Mouse (Mus musculus) heart, postnatal 0 days (tissue): ENCODE measurements around the gene Zfp213. TPM values are rescaled to one million over a fixed set of nuclear protein-coding genes. Genes with fewer than 3 reads are reported as not detected.

Experiments
- ATAC-seq: fragments of 200-750 bp; cut with Nextera tagmentation; 2 replicates; pipeline ENCODE4 v1.8.0; 2017; ENCODE audit warnings: low read depth, moderate number of reproducible peaks, moderate library complexity; ENCODE audit not compliant: insufficient read depth
- DNase-seq: peaks from one replicate; pipeline ENCODE4 v3.0.0-alpha.2; 2016; ENCODE audit warnings: low spot score
- H3K27ac ChIP-seq: fragments of 300-500 bp; sonication (generic); 2 replicates; pipeline ENCODE4 v1.5.1; 2014; ENCODE audit warnings: low read depth, mild to moderate bottlenecking
- H3K27me3 ChIP-seq: fragments of 300-500 bp; sonication (generic); 2 replicates; pipeline ENCODE4 v1.6.1; 2014; ENCODE audit warnings: low read length, mixed read lengths; ENCODE audit not compliant: control insufficient read depth, insufficient read depth
- H3K36me3 ChIP-seq: fragments of 300-500 bp; sonication (generic); replicated peaks from 2 replicates; pipeline ENCODE4 v1.6.1; 2014; ENCODE audit warnings: low read length, mixed read lengths; ENCODE audit not compliant: control insufficient read depth, insufficient read depth
- H3K4me1 ChIP-seq: fragments of 300-500 bp; sonication (generic); 2 replicates; pipeline ENCODE4 v1.6.1; 2014; ENCODE audit warnings: antibody characterized with exemption; ENCODE audit not compliant: control insufficient read depth, insufficient read depth
- H3K4me2 ChIP-seq: fragments of 300-500 bp; sonication (generic); 2 replicates; pipeline ENCODE4 v1.6.1; 2014; ENCODE audit warnings: low read depth, mild to moderate bottlenecking, low read length, moderate library complexity
- H3K4me3 ChIP-seq: fragments of 300-500 bp; sonication (generic); 2 replicates; pipeline ENCODE4 v1.5.1; 2014; ENCODE audit warnings: low read depth, low read length
- H3K9ac ChIP-seq: fragments of 300-500 bp; sonication (generic); replicated peaks from 2 replicates; pipeline ENCODE4 v1.6.1; 2014; ENCODE audit warnings: low read depth, low read length, mixed read lengths
- H3K9me3 ChIP-seq: fragments of 300-500 bp; sonication (generic); replicated peaks from 2 replicates; pipeline ENCODE4 v1.6.1; 2016; ENCODE audit warnings: low read length; ENCODE audit not compliant: control insufficient read depth
- CTCF ChIP-seq: IDR thresholded peaks from 2 replicates; pipeline ENCODE4 v1.5.1; 2016; ENCODE audit warnings: antibody characterized with exemption, control low read depth, low read depth
- EP300 ChIP-seq: IDR thresholded peaks from 2 replicates; pipeline ENCODE4 v1.6.1; 2016; ENCODE audit warnings: antibody characterized with exemption, low read depth
- WGBS: fragments of 180-500 bp; shearing (Covaris S2); extraction: QIAGEN DNeasy Blood & Tissue Kit; methylation state at CpG from one replicate; pipeline ENCODE4 v1.1.7; 2014; 5-methylcytosine and 5-hydroxymethylcytosine counted together
- polyA plus RNA-seq: library from polyadenylated mRNA; unstranded; fragments of >200 nt; fragmentation: Nextera tagmentation; extraction: Ambion mirVana; gene quantifications from 2 replicates; pipeline ENCODE4 v1.2.1, GENCODE M21; 2015
- total RNA-seq: library from RNA; depleted of rRNA; stranded (reverse); fragments of >200 nt; gene quantifications from 2 replicates; pipeline ENCODE4 v1.2.3, GENCODE M21; 2014; ENCODE audit warnings: low replicate concordance

Zfp213 gene
- total and polyA plus RNA-seq, 2 experiments from 2014 or later: 9.8 to 21.4 TPM

DNA sequence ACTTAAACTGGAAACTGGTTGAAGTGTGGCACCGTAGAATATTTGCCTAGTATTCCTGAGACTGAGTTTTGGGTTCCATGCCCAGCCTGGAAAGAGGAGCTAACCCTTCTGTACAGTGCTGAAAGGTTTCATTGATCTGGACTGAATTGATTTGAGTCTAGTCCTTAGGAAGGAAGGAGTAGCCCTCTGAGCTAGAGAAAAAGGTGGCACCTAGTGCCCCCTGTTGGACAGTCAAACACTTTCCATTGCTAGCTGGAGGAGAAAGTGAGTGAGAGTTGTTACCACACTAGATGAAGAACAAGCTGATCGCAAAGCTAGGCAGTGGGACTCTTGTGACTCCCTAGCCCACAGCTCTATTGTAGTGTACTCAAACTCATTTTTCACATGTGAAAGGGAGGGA, 39.5 kb upstream of the Zfp213 start:
- no peaks in the 10 kb centered on the region for H3K9me3 ChIP-seq
- 51% methylated on average over 2 of the region's 2 CpGs for WGBS
- no peak overlapping the region for H3K9ac ChIP-seq
- H3K27ac ChIP-seq: no peak overlapping the region
- peaks cover 5% of the 10 kb centered on the region; the same call in 1 of the 2 replicates for H3K4me1 ChIP-seq
- TF ChIP-seq CTCF (peak; percentile 50), EP300 (no peak)
- H3K4me2 ChIP-seq: no peak overlapping the region
- no peak for ATAC-seq
- no peak overlapping the region for H3K4me3 ChIP-seq
- H3K36me3 ChIP-seq: no peaks in the 10 kb centered on the region
- H3K27me3 ChIP-seq: no peaks in the 10 kb centered on the region
- no peak for DNase-seq

DNA sequence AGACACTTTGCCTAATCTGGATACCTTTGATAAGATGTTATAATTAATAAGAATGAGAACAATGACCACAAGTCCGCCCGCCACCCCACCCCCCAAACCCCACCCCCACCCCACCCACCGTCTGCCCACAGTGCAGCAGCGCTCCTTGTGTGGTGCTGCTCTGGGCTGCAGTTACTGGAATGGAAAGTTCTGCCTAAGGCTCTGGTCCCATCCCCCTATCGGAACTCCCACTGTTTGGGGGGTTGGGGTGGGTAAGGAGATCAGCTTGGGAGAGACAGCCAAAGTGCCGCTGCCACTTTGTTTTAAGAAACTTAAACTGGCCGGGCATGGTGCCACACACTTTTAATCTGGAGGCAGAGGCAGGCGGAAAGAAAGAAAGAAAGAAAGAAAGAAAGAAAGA, 39.0 kb upstream of the Zfp213 start:
- TF ChIP-seq EP300 (no peak), CTCF (no peak)
- no peak overlapping the region for H3K9ac ChIP-seq
- H3K27ac ChIP-seq: no peak overlapping the region
- ATAC-seq: no peak
- H3K4me2 ChIP-seq: no peak overlapping the region
- DNase-seq: no peak
- peaks cover 5% of the 10 kb centered on the region; the same call in 1 of the 2 replicates for H3K4me1 ChIP-seq
- no peaks in the 10 kb centered on the region for H3K27me3 ChIP-seq
- H3K9me3 ChIP-seq: no peaks in the 10 kb centered on the region
- H3K4me3 ChIP-seq: no peak overlapping the region
- no peaks in the 10 kb centered on the region for H3K36me3 ChIP-seq
- 27% methylated on average over 8 of the region's 8 CpGs for WGBS

DNA sequence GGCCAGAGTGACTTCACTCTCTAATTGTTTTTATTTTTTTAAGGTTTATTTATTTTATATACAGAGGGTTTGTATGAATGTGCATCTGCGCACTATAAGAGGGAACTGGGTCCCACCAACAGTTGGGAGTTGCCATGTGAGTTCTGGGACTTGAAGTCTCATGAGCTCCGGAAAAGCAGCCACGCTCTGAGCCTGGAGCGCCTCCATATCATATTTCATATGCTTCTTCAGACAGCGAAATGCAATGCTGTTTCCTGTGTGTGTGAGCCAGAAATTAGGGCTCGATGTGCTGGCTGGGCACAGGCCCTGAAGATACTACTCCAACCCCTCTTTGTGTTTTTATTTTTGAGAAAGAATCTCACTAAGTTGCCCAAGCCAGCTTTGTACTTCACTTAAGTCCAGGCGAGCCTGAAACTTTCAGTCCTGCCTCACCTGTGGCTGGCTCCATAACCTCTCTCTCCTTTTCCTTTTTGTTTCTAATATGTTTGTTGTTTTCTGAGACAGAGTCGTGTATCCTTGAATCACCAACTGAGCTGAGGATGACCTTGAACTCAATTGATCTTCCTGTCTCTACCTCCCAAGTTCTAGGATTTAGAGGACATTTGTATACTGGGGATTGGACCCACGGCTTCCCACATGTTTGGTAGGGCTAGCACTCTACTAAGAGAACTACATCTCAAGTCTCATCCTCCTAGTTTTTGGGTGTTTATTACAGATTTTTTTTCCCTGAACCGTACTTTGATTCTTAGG, 38.0 kb upstream of the Zfp213 start:
- Histone ChIP-seq H3K9me3 (no peaks in the 10 kb centered on the region), H3K36me3 (no peaks in the 10 kb centered on the region), H3K27ac (no peak overlapping the region), H3K4me2 (no peak overlapping the region), H3K4me3 (no peak overlapping the region), H3K4me1 (peaks cover 5% of the 10 kb centered on the region; the same call in 1 of the 2 replicates), H3K27me3 (no peaks in the 10 kb centered on the region), H3K9ac (no peak overlapping the region)
- 53% methylated on average over 10 of the region's 10 CpGs for WGBS
- TF ChIP-seq EP300 (no peak), CTCF (no peak)
- DNase-seq: no peak
- ATAC-seq: no peak

DNA sequence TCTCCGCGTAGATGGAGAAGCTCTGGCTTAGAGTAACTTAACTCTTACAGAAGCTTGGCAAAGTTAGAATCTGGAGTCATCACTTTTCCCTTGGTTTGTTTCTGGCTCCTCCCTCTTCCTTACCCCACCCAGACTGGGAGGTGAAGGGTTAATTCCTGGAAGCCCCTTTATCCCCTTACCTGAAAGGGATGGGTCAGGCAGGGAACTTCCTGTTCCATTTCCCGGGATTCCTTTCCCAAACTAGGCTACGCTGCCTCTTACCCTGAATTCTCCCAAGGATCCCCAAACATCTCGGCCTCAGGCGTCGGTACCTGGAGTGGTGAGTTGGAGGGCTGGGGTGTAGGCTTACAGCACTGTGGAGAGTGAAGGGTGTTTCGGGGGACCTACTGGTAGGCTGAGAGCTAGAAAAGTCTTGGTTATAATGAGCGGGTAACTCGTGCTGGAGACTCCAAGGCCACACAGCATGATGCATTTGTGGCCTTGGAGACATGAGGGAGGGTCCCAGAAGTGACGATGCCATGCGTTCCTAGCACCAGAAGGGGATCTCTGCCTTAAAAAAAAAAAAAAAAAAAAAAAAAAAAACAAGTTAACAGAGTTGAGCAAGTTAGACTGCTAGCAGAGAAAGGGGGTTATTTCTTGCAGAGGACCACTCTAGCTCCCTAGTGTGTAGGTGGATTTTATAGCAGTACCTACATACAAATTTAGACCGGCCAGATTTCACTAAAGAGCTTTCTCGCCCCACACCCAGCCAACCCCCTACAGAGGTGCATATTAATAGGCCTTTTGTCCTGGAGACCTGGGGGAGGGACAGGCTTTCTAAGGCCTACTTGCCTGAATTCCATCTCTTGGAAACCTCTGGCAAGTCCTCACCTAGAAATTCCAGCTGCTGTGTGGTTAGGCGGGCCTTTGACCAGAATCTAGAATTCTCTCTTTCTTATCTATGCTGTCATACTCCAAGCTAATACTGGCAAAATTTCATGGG, 36.9 kb upstream of the Zfp213 start, which contains the start of gene Zscan10:
TSS of gene Zscan10 (plus strand) at position 216 of the 982 bp plus-strand sequence.
- peak within 1 kb of the TSS; percentile 68 for H3K9ac ChIP-seq
- DNase-seq (no peak), ATAC-seq (no peak)
- H3K4me3 ChIP-seq: peak within 1 kb of the TSS; percentile 48; the same call in 1 of the 2 replicates
- no peak for TF ChIP-seq CTCF
- no peak for TF ChIP-seq EP300
- peak within 1 kb of the TSS; percentile 74 for H3K4me2 ChIP-seq
- peak within 1 kb of the TSS; percentile 89 for H3K27ac ChIP-seq
- no peaks in the 10 kb centered on the region for H3K36me3 ChIP-seq
- H3K27me3 ChIP-seq: no peaks in the 10 kb centered on the region
- no peaks in the 10 kb centered on the region for H3K9me3 ChIP-seq
- WGBS: 56% methylated on average over 15 of the region's 15 CpGs
- peaks cover 5% of the 10 kb centered on the region; the same call in 1 of the 2 replicates for H3K4me1 ChIP-seq

GRCm38 (mm10) chr17:23599605-23600063, 35.6 kb upstream of the Zfp213 start:
- peak overlapping the region; percentile 48 for H3K4me3 ChIP-seq
- WGBS: 20% methylated on average over 7 of the region's 7 CpGs
- ATAC-seq: peak; percentile 4; the same call in 1 of the 2 replicates
- peak overlapping the region; percentile 89 for H3K27ac ChIP-seq
- no peaks in the 10 kb centered on the region for H3K27me3 ChIP-seq
- no peaks in the 10 kb centered on the region for H3K36me3 ChIP-seq
- H3K9ac ChIP-seq: peak overlapping the region; percentile 68
- H3K9me3 ChIP-seq: no peaks in the 10 kb centered on the region
- DNase-seq: peak; percentile 50
- H3K4me1 ChIP-seq: peaks cover 5% of the 10 kb centered on the region; the same call in 1 of the 2 replicates
- TF ChIP-seq EP300 (no peak), CTCF (no peak)
- peak overlapping the region; percentile 74 for H3K4me2 ChIP-seq
